Mouse (Mus musculus): Measurements from ENCODE around the gene Camk1.

- TF ChIP-seq POLR2A (IDR thresholded peaks at IDR 0.05; ENCODE audit: low read depth, low read length) (no peak), CTCF (IDR thresholded peaks at IDR 0.05; ENCODE audit: extremely low read depth, insufficient read length, insufficient replicate concordance, low read depth, low read length) (no peak)
Measured at GRCm38 (mm10) chr6:113284931-113285330, 58.9 kb downstream of the Camk1 start.

All from small intestine, adult 2 months (tissue).